Mouse (Mus musculus) stomach, embryonic 14.5 days (tissue): ENCODE measurements at regions not wholly inside any gene's neighbourhood (a gene's known extent, or its start where the extent isn't known, plus 50 kb on each side); places are given as distances from the start of the nearest gene placed in this dataset.
A peak's percentile ranks its signal among the peaks of the same experiment; 100 is the strongest.

Source experiments
- ATAC-seq: fragments of 200-750 bp; cut with Nextera tagmentation; 2 replicates; pipeline ENCODE4 v1.8.0; 2017; ENCODE audit warnings: low read depth, moderate TSS enrichment; ENCODE audit not compliant: insufficient number of reproducible peaks, insufficient read depth, low FRiP score
- H3K27ac ChIP-seq: fragments of 300-500 bp; sonication (generic); 2 replicates; pipeline ENCODE4 v1.5.1; 2014; ENCODE audit warnings: mild to moderate bottlenecking, low read length, moderate library complexity, mixed read lengths
- H3K27me3 ChIP-seq: fragments of 300-500 bp; sonication (generic); 2 replicates; pipeline ENCODE4 v1.6.1; 2014; ENCODE audit warnings: low read length, control low read depth, mixed read lengths; ENCODE audit not compliant: control insufficient read depth, insufficient read depth
- H3K36me3 ChIP-seq: fragments of 300-500 bp; sonication (generic); 2 replicates; pipeline ENCODE4 v1.6.1; 2014; ENCODE audit warnings: mild to moderate bottlenecking, control low read depth, low read length, moderate library complexity, mixed read lengths; ENCODE audit not compliant: control insufficient read depth, insufficient read depth
- H3K4me1 ChIP-seq: fragments of 300-500 bp; sonication (generic); 2 replicates; pipeline ENCODE4 v1.6.1; 2014; ENCODE audit warnings: low read length, control low read depth, mixed read lengths; ENCODE audit not compliant: control insufficient read depth, insufficient read depth
- H3K4me2 ChIP-seq: fragments of 300-500 bp; sonication (generic); replicated peaks from 2 replicates; pipeline ENCODE4 v1.6.1; 2014; ENCODE audit warnings: low read depth, low read length, control low read depth
- H3K4me3 ChIP-seq: fragments of 300-500 bp; sonication (generic); 2 replicates; pipeline ENCODE4 v1.5.1; 2014; ENCODE audit warnings: low read depth, low read length, control low read depth
- H3K9ac ChIP-seq: fragments of 300-500 bp; sonication (generic); replicated peaks from 2 replicates; pipeline ENCODE4 v1.6.1; 2014; ENCODE audit warnings: low read depth, mild to moderate bottlenecking, control low read depth, low read length, moderate library complexity, mixed read lengths
- H3K9me3 ChIP-seq: fragments of 300-500 bp; sonication (generic); 2 replicates; pipeline ENCODE4 v1.6.1; 2016; ENCODE audit warnings: low read depth, low read length, control low read depth; ENCODE audit not compliant: control insufficient read depth
- WGBS: fragments of 180-500 bp; shearing (Covaris S2); extraction: QIAGEN DNeasy Blood & Tissue Kit; methylation state at CpG from one replicate; pipeline ENCODE4 v1.1.7; 2014; 5-methylcytosine and 5-hydroxymethylcytosine counted together

- H3K9me3 ChIP-seq = no peaks in the 10 kb centered on the region
- no peaks in the 10 kb centered on the region for H3K27me3 ChIP-seq
- no peak overlapping the region for H3K27ac ChIP-seq
- ATAC-seq = no peak
- no peak overlapping the region for H3K4me3 ChIP-seq
- no peaks in the 10 kb centered on the region for H3K36me3 ChIP-seq
- H3K9ac ChIP-seq = no peak overlapping the region
- H3K4me2 ChIP-seq = no peak overlapping the region
- 57% methylated on average over 2 of the region's 2 CpGs for WGBS
- no peaks in the 10 kb centered on the region for H3K4me1 ChIP-seq
Observed at GRCm38 (mm10) chr7:117065771-117066170, 315.0 kb upstream of the Xylt1 start.

DNA sequence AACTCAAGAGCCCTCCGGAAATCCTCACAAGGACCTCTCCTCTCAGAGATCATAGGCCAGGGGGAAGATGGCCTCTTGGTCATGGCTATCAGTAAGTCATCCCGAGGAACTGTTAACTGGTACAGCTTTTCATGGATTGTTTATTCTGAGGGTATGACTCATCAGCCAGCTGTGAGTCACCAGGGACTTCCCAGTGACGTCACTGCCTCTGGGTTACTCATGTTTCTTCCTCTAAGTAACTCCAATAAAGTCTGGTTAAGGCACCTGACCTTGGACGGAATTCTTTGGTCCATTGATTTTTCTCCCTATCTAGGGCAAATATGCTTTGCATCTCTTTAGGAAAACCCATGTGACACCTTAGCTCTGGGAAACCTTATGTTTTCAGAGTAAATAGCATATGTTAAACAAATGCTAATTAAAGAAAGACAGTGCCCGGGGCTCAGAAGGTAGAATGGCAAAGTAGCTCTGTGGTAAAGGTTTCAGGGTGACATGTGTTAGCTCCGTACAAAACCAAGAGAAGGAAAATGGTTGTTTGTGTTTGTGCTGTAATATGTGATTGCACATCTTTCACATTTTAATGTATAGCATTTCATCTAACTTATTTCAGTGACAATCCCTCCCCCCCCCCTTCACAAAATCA lies 289.7 kb upstream of the Xylt1 start:
- Histone ChIP-seq H3K36me3 (no peaks in the 10 kb centered on the region), H3K4me2 (no peak overlapping the region), H3K9me3 (no peaks in the 10 kb centered on the region), H3K27ac (no peak overlapping the region), H3K4me1 (peaks cover 3% of the 10 kb centered on the region; the same call in 1 of the 2 replicates), H3K4me3 (no peak overlapping the region), H3K9ac (no peak overlapping the region), H3K27me3 (no peaks in the 10 kb centered on the region)
- WGBS = 31% methylated on average over 6 of the region's 6 CpGs
- peak; percentile 63; the same call in 1 of the 2 replicates for ATAC-seq

DNA sequence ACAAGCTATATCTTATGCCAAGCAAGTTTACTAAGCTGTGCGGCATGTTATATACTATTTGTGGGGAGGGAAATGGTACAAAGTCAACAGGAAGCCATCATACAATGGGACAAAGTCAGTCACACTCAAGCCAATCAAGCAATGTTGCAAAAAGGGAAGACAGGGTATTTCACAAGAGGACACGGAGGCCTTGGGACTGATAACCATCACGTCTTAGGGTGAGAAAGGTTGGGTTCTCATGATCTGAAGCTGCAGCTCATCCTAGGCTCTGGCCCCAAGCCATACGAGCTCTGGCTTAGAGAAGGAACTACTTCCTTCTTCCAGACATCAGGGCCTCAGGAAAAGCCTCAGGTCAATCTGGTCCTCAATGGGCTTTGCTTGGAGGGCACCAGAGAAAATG lies 287.9 kb upstream of the Xylt1 start:
- Histone ChIP-seq H3K27me3 (no peaks in the 10 kb centered on the region), H3K27ac (no peak overlapping the region), H3K4me3 (no peak overlapping the region), H3K4me2 (no peak overlapping the region), H3K4me1 (peaks cover 3% of the 10 kb centered on the region; the same call in 1 of the 2 replicates), H3K9me3 (no peaks in the 10 kb centered on the region), H3K9ac (no peak overlapping the region), H3K36me3 (no peaks in the 10 kb centered on the region)
- no peak for ATAC-seq
- 81% methylated on average over 4 of the region's 4 CpGs for WGBS

DNA sequence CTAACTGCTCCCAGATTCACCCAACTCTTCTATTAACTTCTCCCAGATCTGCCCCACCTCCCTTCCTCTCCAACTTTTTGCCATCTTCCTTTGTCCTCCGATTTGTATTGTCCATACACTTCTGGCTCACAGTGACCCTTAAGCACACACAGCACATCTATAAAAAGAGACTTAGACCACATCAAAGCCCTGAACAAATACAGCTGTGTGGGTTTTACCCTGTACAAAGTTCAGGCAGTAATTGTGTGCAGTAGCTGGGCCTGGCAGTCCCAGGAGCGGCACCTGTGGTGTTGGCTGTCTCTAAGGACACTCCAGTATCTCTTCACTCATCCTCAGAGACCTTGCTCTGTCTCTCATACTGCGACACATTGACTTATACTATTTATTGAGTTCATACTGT lies 283.2 kb upstream of the Xylt1 start:
- Histone ChIP-seq H3K27ac (no peak overlapping the region), H3K27me3 (no peaks in the 10 kb centered on the region), H3K9ac (no peak overlapping the region), H3K4me1 (no peaks in the 10 kb centered on the region), H3K36me3 (no peaks in the 10 kb centered on the region), H3K9me3 (no peaks in the 10 kb centered on the region), H3K4me3 (no peak overlapping the region), H3K4me2 (no peak overlapping the region)
- 61% methylated on average over 3 of the region's 3 CpGs for WGBS
- no peak for ATAC-seq

GRCm38 (mm10) chr7:117099041-117099440 lies 281.7 kb upstream of the Xylt1 start:
- ATAC-seq = no peak

DNA sequence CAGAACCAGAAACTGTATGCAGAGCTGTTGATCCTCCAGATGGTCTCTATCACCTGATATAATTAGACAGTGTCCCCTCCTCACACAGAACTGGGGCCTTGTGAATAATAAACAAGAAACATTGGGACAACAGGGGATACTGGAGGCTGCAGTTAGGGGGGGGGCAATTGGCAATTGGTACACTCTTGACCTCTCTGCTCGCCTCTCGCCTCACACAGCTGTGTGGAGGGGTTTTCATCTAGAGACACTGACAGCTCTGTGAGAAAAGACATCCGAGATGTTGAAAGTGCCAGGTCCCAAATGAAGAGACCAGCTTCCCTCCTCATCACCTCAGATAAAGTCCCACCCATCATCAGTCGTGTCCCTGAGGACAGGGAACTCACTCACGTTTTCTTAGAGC lies 277.7 kb upstream of the Xylt1 start:
- Histone ChIP-seq H3K4me1 (no peaks in the 10 kb centered on the region), H3K4me2 (no peak overlapping the region), H3K36me3 (no peaks in the 10 kb centered on the region), H3K27me3 (no peaks in the 10 kb centered on the region), H3K27ac (no peak overlapping the region), H3K9me3 (no peaks in the 10 kb centered on the region), H3K9ac (no peak overlapping the region), H3K4me3 (no peak overlapping the region)
- ATAC-seq = no peak
- WGBS = 39% methylated on average over 5 of the region's 5 CpGs

More at GRCm38 (mm10) chr7:117099041-117099440, 281.7 kb upstream of the Xylt1 start:
- no peaks in the 10 kb centered on the region for H3K27me3 ChIP-seq
- H3K4me2 ChIP-seq = no peak overlapping the region
- no peaks in the 10 kb centered on the region for H3K9me3 ChIP-seq
- H3K4me1 ChIP-seq = no peaks in the 10 kb centered on the region
- H3K27ac ChIP-seq = no peak overlapping the region
- no peak overlapping the region for H3K9ac ChIP-seq
- no peaks in the 10 kb centered on the region for H3K36me3 ChIP-seq
- H3K4me3 ChIP-seq = no peak overlapping the region
- 85% methylated on average over 6 of the region's 6 CpGs for WGBS

DNA sequence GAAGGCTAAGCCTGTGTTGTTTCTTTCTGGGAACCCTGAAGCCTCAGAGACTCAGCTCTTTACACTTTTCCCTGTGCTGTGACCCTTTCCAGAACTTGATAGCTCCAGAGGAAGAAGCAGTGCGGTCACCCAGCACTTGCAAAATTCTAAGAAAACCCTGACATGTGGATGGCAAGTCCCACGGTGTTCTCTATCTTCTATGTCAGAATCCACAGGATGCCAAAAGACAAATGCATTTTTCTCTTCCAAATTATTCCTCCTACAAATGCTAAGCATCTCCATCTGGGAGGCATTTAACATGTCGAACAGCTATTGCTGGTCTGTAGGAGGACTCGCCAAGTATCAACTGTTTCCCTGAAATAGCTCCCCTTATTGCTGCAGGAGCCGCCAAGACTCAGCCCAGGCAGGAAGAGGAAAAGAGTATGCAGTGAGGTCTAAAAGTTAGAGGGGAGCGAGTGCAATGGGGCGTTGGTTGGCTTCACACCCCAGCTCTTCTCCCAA lies 274.0 kb upstream of the Xylt1 start:
- H3K36me3 ChIP-seq = no peaks in the 10 kb centered on the region
- H3K4me1 ChIP-seq = no peaks in the 10 kb centered on the region
- no peaks in the 10 kb centered on the region for H3K9me3 ChIP-seq
- no peak overlapping the region for H3K27ac ChIP-seq
- WGBS = 75% methylated on average over 7 of the region's 7 CpGs
- H3K27me3 ChIP-seq = no peaks in the 10 kb centered on the region
- H3K4me2 ChIP-seq = no peak overlapping the region
- H3K4me3 ChIP-seq = no peak overlapping the region
- no peak overlapping the region for H3K9ac ChIP-seq
- no peak for ATAC-seq

GRCm38 (mm10) chr7:117108391-117108790 lies 272.4 kb upstream of the Xylt1 start:
- WGBS = 76% methylated on average over 3 of the region's 3 CpGs
- no peak overlapping the region for H3K27ac ChIP-seq
- no peaks in the 10 kb centered on the region for H3K9me3 ChIP-seq
- H3K36me3 ChIP-seq = no peaks in the 10 kb centered on the region
- H3K9ac ChIP-seq = no peak overlapping the region
- H3K4me2 ChIP-seq = no peak overlapping the region
- H3K4me3 ChIP-seq = no peak overlapping the region
- ATAC-seq = no peak
- H3K4me1 ChIP-seq = no peaks in the 10 kb centered on the region
- no peaks in the 10 kb centered on the region for H3K27me3 ChIP-seq

DNA sequence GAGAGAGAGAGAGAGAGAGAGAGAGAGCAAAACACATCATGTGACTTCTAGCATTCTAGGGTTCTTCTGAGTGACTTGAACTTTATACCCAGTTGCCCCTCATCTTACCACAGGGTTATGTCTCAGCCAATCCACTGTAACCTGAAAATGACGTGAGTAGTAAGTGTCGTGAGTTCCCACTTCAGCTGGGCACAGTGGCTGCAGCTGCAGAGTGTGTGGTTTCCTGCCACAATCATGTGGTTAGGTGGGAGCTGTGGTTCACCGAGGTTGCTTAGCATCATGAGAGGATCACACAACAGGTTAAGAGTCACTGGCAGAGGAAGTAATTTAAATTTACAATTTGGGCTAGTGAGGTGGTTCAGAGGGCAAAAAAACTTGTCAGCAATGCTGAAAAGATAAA lies 253.1 kb upstream of the Xylt1 start:
- Histone ChIP-seq H3K36me3 (no peaks in the 10 kb centered on the region), H3K4me2 (no peak overlapping the region), H3K9me3 (no peaks in the 10 kb centered on the region), H3K27me3 (no peaks in the 10 kb centered on the region), H3K4me3 (no peak overlapping the region), H3K9ac (no peak overlapping the region), H3K27ac (no peak overlapping the region), H3K4me1 (no peaks in the 10 kb centered on the region)
- WGBS = 58% methylated on average over 3 of the region's 3 CpGs
- ATAC-seq = no peak
